Mouse (Mus musculus) spleen, adult 2 months (tissue): Measurements from ENCODE around the gene Camk1d. TPM values are rescaled to one million over a fixed set of nuclear protein-coding genes. Genes with fewer than 3 reads are reported as not detected.

Experiments used
- DNase-seq, 2 experiments: peaks; one replicate each; pipeline versions ENCODE4 v3.0.0 to v3.0.0-alpha.2; 2012 to 2021; ENCODE audit warnings: low spot score in 2 of 2, low read depth in 1 of 2
- H3K27ac ChIP-seq: fragments of 200-500 bp; 2 replicates; pipeline ENCODE4 v1.5.1; 2012; ENCODE audit warnings: low read length, inconsistent platforms; ENCODE audit not compliant: insufficient read depth
- H3K27me3 ChIP-seq: fragments of 200-500 bp; 2 replicates; pipeline ENCODE4 v1.6.1; 2012; ENCODE audit warnings: mild to moderate bottlenecking, moderate library complexity, low read length, inconsistent platforms; ENCODE audit not compliant: control insufficient read depth, insufficient read depth
- H3K36me3 ChIP-seq: fragments of 200-500 bp; 2 replicates; pipeline ENCODE4 v1.6.1; 2012; ENCODE audit warnings: mild to moderate bottlenecking, low read length, inconsistent platforms; ENCODE audit not compliant: control insufficient read depth, insufficient read depth
- H3K4me1 ChIP-seq: fragments of 200-500 bp; 2 replicates; pipeline ENCODE4 v1.6.1; 2011; ENCODE audit warnings: inconsistent platforms; ENCODE audit not compliant: control insufficient read depth, insufficient read depth, insufficient read length
- H3K4me3 ChIP-seq: fragments of 200-500 bp; 2 replicates; pipeline ENCODE4 v1.5.1; 2011; ENCODE audit warnings: mild to moderate bottlenecking, inconsistent platforms; ENCODE audit not compliant: insufficient read depth, insufficient read length; ENCODE audit errors: extremely low read depth
- CTCF ChIP-seq: fragments of 200-500 bp; IDR thresholded peaks from 2 replicates; pipeline ENCODE4 v1.5.1; 2011; ENCODE audit warnings: mild to moderate bottlenecking, inconsistent platforms; ENCODE audit not compliant: insufficient read depth, insufficient read length, insufficient replicate concordance; ENCODE audit errors: extremely low read depth
- POLR2A ChIP-seq: fragments of 200-500 bp; IDR thresholded peaks from 2 replicates; pipeline ENCODE4 v1.6.1; 2011; ENCODE audit warnings: low read depth, low read length, inconsistent platforms
- WGBS: fragments of 180-500 bp; shearing (Covaris S2); methylation state at CpG from one replicate; pipeline ENCODE4 v1.1.7; 2018; 5-methylcytosine and 5-hydroxymethylcytosine counted together
- polyA plus RNA-seq: library from polyadenylated mRNA; depleted of rRNA; stranded (reverse); fragments of >200 nt; gene quantifications from 2 replicates; pipeline ENCODE4 v1.2.3, GENCODE M21; 2012

Gene Camk1d
- polyA plus RNA-seq, 1 experiment = 5.8 TPM

DNA sequence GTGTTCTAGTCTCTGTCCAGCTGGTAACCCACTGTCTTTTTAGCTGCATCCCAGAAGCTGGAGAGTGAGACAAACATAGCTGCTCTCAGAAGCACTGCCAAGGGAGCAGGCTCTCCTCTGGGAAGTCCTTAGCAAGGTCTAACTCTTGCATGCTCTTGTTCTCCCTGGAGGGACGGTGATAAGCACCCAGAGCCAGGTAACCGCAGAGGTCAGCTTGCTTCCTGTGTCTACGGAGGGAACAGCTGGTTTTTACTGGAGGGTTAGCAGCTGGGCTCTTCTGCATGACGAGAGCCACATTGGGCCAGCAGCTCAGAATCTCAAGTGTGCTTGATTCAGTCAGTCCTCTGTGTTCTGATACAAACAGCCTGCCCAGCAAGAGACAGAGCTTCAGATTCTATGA, 425.7 kb downstream of the Camk1d start:
- no peaks in the 10 kb centered on the region for H3K36me3 ChIP-seq
- H3K27ac ChIP-seq = no peak overlapping the region
- no peaks in the 10 kb centered on the region for H3K27me3 ChIP-seq
- no peak for DNase-seq
- no peaks in the 10 kb centered on the region for H3K4me1 ChIP-seq
- H3K4me3 ChIP-seq = no peak overlapping the region
- TF ChIP-seq CTCF (no peak), POLR2A (no peak)
- WGBS = 52% methylated on average over 4 of the region's 4 CpGs

DNA sequence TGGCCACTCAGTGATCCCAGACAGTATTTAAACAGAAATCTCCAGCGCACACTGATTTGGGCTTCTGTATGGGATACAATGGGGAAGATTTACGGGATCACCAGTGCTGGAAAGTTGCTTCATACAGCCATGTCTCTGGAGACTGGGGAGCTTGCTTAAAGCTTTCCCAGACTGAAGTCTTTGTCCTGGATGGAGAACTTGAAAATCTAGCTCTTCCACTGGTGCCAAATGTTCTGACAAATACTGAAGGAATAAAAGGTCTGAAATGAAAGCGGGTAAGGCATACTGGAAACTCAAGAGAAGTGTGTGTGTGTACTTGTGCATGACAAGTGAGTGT, 427.3 kb downstream of the Camk1d start:
- H3K4me1 ChIP-seq = no peaks in the 10 kb centered on the region
- no peak overlapping the region for H3K27ac ChIP-seq
- no peaks in the 10 kb centered on the region for H3K27me3 ChIP-seq
- no peaks in the 10 kb centered on the region for H3K36me3 ChIP-seq
- H3K4me3 ChIP-seq = no peak overlapping the region
- DNase-seq = no peak
- TF ChIP-seq POLR2A (no peak), CTCF (no peak)
- 81% methylated on average over 3 of the region's 3 CpGs for WGBS

DNA sequence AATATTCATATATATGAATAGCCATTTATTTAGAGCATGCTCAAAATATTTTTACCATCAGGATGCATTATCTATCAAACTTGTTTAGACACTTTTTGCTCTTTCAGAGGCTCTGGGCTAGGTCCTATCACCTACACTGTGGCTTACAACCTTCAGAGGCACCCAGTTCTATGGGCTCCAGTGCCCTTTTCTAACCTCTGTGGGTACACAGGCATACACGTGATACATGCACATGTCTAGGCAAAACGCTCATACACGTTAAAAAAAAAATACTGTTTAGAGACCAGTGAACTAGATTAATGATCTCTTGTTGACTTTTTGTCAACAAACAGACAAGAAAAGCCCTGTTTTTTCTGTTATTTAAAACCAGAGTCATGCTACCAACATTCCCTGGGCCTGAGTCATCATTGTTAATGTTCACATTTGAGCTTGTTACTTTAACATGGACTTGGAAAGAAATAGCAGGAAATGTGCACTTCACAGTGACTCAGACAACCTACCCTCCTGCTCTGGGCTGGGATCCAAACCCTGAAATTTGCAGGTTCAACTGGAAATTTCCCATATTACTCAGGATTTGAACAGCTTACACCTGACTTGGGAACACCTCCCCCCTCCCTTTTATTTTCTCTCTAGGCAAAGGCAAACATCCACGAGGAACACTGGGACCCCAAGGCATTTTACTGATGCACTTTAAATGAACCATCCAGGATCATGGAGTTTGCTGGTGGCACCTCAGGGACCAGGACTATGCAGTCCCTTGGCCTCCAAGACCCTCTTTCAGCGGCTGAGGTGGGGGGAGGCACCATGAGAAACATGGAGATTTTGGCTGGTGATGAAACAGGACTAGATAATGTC, 427.9 kb downstream of the Camk1d start:
- WGBS = 79% methylated on average over 5 of the region's 5 CpGs
- no peak overlapping the region for H3K27ac ChIP-seq
- H3K27me3 ChIP-seq = no peaks in the 10 kb centered on the region
- no peak for DNase-seq
- H3K4me3 ChIP-seq = no peak overlapping the region
- TF ChIP-seq CTCF = no peak
- TF ChIP-seq POLR2A = no peak
- H3K36me3 ChIP-seq = no peaks in the 10 kb centered on the region
- no peaks in the 10 kb centered on the region for H3K4me1 ChIP-seq

DNA sequence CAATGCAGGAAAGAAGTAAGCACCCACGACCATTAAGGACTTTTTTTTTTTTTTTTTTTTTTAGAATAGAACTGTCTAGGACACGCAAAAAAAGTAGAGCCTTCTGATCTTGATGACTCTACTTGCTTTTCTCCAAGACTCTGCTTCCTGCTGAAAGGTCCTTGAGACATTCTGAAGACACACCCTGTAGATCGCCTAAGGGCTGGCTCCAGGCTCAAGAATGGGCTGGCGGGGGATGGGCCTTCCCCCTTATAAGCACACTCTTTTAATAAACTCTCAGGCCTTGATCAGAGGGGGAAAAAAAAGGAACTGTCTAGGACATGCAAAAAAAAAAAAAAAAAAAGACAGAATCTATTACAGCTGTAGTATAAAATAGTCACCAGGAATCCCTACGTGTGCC, 430.0 kb downstream of the Camk1d start:
- no peak overlapping the region for H3K27ac ChIP-seq
- H3K4me3 ChIP-seq = no peak overlapping the region
- DNase-seq = no peak
- H3K27me3 ChIP-seq = no peaks in the 10 kb centered on the region
- TF ChIP-seq CTCF (no peak), POLR2A (no peak)
- 83% methylated on average over 5 of the region's 5 CpGs for WGBS
- no peaks in the 10 kb centered on the region for H3K36me3 ChIP-seq
- no peaks in the 10 kb centered on the region for H3K4me1 ChIP-seq

DNA sequence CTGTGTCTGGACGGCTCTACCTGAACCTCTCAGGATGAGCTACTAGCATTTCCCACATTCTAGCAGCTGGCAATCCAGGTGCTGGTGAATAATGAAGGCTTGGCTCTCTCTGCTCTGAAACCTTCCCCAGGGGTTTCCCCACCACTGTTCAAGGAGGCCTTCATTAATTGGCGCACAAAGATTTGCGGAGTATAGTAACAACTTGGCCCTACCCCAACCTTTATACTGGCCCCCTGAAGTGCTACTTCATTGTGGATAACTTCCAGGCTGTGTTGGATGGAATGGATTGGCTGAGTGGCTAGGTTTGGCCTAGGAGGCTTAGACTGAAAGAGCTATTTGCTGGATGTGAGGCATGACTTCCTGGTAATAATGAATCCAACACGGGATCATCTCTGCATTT, 431.7 kb downstream of the Camk1d start:
- TF ChIP-seq CTCF (no peak), POLR2A (no peak)

DNA sequence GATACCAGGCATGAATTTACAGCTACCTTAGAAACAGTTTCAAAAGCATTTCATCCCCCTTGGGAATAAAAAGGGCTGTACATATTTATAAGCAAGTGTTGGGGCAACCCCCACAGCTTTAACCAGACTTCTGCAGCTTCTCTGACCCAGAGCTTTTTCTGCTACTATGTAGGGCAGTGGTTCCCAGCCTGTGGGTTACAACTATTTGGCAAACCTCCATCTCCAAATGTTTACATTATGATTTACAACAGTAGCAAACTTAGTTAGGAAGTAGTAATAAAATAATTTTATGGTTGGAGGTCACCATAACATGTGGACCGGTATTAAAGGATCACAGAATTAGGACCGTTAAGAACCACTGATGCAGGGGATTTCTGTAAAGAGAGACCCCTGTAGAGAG, 446.3 kb downstream of the Camk1d start:
- H3K27ac ChIP-seq = no peak overlapping the region
- no peak overlapping the region for H3K4me3 ChIP-seq
- 92% methylated on average over 2 of the region's 2 CpGs for WGBS
- no peaks in the 10 kb centered on the region for H3K36me3 ChIP-seq
- DNase-seq = no peak
- no peak for TF ChIP-seq CTCF
- TF ChIP-seq POLR2A = no peak
- no peaks in the 10 kb centered on the region for H3K27me3 ChIP-seq
- H3K4me1 ChIP-seq = no peaks in the 10 kb centered on the region

More for the DNA sequence above, 431.7 kb downstream of the Camk1d start:
- H3K4me3 ChIP-seq = no peak overlapping the region
- H3K4me1 ChIP-seq = no peaks in the 10 kb centered on the region
- H3K27me3 ChIP-seq = no peaks in the 10 kb centered on the region
- no peaks in the 10 kb centered on the region for H3K36me3 ChIP-seq
- H3K27ac ChIP-seq = no peak overlapping the region
- no peak for DNase-seq
- WGBS = 93% methylated on average over 4 of the region's 4 CpGs

DNA sequence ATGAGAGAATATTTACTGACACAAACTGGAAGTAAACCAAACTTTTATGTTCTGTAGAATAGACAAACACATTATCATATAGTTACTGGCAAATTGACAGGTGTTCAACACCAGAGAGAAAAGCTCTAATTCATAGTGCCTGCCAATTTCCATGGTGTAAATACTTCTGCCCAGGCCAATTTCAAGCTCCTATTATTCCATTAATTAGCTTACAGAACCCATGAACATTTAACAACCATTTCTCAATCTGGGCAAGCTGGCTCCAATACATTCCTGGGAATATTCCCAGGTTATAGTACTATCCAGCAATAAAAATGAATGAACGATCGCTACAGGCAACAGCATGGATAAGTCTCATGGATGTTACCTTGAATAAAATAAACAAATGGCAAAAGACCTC, 452.0 kb downstream of the Camk1d start:
- WGBS = 96% methylated on average over 2 of the region's 2 CpGs
- TF ChIP-seq POLR2A (no peak), CTCF (no peak)

DNA sequence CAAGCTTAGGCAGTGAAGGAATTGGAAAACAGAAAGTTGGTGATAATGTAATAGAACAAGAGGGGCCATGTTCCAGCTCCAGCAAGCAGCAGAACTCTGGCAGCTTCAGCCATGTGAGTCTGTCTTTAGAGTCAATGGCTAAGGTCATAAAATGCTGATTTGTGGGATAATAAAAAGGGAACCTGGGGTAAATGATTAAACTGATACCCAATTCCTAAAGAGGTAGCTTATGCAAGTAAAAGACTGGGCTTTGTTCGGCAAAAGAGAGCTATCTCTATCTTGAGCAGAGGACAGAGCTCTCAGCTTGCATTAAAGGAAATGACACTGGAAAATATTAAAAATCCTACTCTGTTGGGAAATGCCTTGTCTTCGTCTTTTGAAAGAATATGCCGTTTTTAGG, 456.1 kb downstream of the Camk1d start:
- DNase-seq = no peak
- no peak overlapping the region for H3K27ac ChIP-seq

More for the DNA sequence above, 452.0 kb downstream of the Camk1d start:
- DNase-seq = no peak
- Histone ChIP-seq H3K27ac (no peak overlapping the region), H3K4me3 (no peak overlapping the region), H3K4me1 (peaks cover 2% of the 10 kb centered on the region; the same call in 1 of the 2 replicates), H3K27me3 (no peaks in the 10 kb centered on the region), H3K36me3 (no peaks in the 10 kb centered on the region)

More for the DNA sequence above, 456.1 kb downstream of the Camk1d start:
- TF ChIP-seq POLR2A = no peak
- TF ChIP-seq CTCF = no peak
- 85% methylated on average over 3 of the region's 3 CpGs for WGBS
- H3K36me3 ChIP-seq = no peaks in the 10 kb centered on the region
- H3K4me1 ChIP-seq = peaks cover 2% of the 10 kb centered on the region; the same call in 1 of the 2 replicates
- no peaks in the 10 kb centered on the region for H3K27me3 ChIP-seq
- H3K4me3 ChIP-seq = no peak overlapping the region
